Comparison of ENCODE assay signal across 11 mouse cellular contexts in genomic region chr10:70132714-70133113, GRCm38 (mm10). TPM values are rescaled to one million over a fixed set of nuclear protein-coding genes. Genes with fewer than 3 reads are reported as not detected.
DNase-seq lines count a peak whose midpoint lies in the region; ATAC-seq and TF ChIP-seq lines count a peak whose summit lies in the region.
"Had no signal": no experiment of that assay in that cellular context is flagged by ENCODE, and none has a peak within 500 bp of the region (broad histone marks: within the 10 kb centered on the region; RNA-seq: fewer than 3 reads in every experiment).

No protein-coding gene starts in this region.

- no peak overlapping the region for H3K4me3 ChIP-seq in heart, embryonic 14.5 days (ENCODE audit: control insufficient read depth in 1 of 2, insufficient read depth in 1 of 2, low read depth in 1 of 2, low read length in 2 of 2)
- no peak overlapping the region for H3K4me3 ChIP-seq in heart, adult 2 months
- peak overlapping the region; percentile 54; the same call in 1 of the 2 replicates for H3K4me3 ChIP-seq in G1E (ENCODE audit: low read depth, low read length)
- peak overlapping the region; percentile 3 for H3K4me3 ChIP-seq in erythroblast, embryonic 14.5 days (replicated peaks)
- H3K4me3 ChIP-seq: hindbrain, embryonic 10.5 days had no signal

- no peaks in the 10 kb centered on the region for H3K9me3 ChIP-seq in heart, embryonic 14.5 days (ENCODE audit: control insufficient read depth, low read length)
- no peaks in the 10 kb centered on the region for H3K9me3 ChIP-seq in G1E (replicated peaks)
- H3K9me3 ChIP-seq in erythroblast, embryonic 14.5 days (ENCODE audit: control insufficient read depth, low read length): no peaks in the 10 kb centered on the region
- H3K9me3 ChIP-seq: hindbrain, embryonic 10.5 days had no signal

- no peaks in the 10 kb centered on the region for H3K79me2 ChIP-seq in heart, adult 2 months (replicated peaks; ENCODE audit: control insufficient read depth, insufficient read depth, low read length)

- peak overlapping the region; percentile 85 to 95 for H3K27ac ChIP-seq in heart, embryonic 14.5 days (replicated peaks in 1 of 2; ENCODE audit: control insufficient read depth in 1 of 2, insufficient read depth in 1 of 2, low read depth in 2 of 2, low read length in 2 of 2)
- no peak overlapping the region for H3K27ac ChIP-seq in heart, adult 2 months
- H3K27ac ChIP-seq: hindbrain, embryonic 10.5 days; macrophage had no signal

- H3K27me3 ChIP-seq in heart, embryonic 14.5 days (ENCODE audit: control insufficient read depth, insufficient read depth, low read length): no peaks in the 10 kb centered on the region
- no peaks in the 10 kb centered on the region for H3K27me3 ChIP-seq in heart, adult 2 months (ENCODE audit: control insufficient read depth, insufficient read depth, low read length)
- H3K27me3 ChIP-seq in G1E (ENCODE audit: insufficient read depth, low read length): no peaks in the 10 kb centered on the region
- no peaks in the 10 kb centered on the region for H3K27me3 ChIP-seq in erythroblast, embryonic 14.5 days (ENCODE audit: control insufficient read depth)

- no peak for TF ChIP-seq EP300 in heart, adult 2 months (IDR thresholded peaks at IDR 0.05; ENCODE audit: insufficient read depth, low read depth, low read length)

- TF ChIP-seq CTCF in heart, adult 2 months (IDR thresholded peaks at IDR 0.05): no peak
- no peak for TF ChIP-seq CTCF in G1E (IDR thresholded peaks at IDR 0.05; ENCODE audit: low read depth, low read length)

- intact Hi-C loops in heart, adult 2 months (cut with DNase I): loop anchor here (5.0 kb wide), 1 partner anchor 35 kb away; the partner anchor contains the start of gene Ccdc6

- H3K9ac ChIP-seq in heart, embryonic 14.5 days (ENCODE audit: low read length): peak overlapping the region; percentile 22; the same call in 1 of the 2 replicates
- H3K9ac ChIP-seq in heart, adult 2 months (ENCODE audit: low read depth, low read length): no peak overlapping the region

- H3K4me1 ChIP-seq in heart, embryonic 14.5 days (ENCODE audit: control insufficient read depth in 2 of 2, insufficient read depth in 2 of 2, low read length in 2 of 2): peaks cover 35 to 60% of the 10 kb centered on the region in 2 experiments
- H3K4me1 ChIP-seq in heart, adult 2 months (ENCODE audit: control insufficient read depth, insufficient read depth, low read length): peaks cover 19% of the 10 kb centered on the region
- peaks cover 68% of the 10 kb centered on the region for H3K4me1 ChIP-seq in G1E (ENCODE audit: insufficient read depth, low read depth, low read length)
- H3K4me1 ChIP-seq in erythroblast, embryonic 14.5 days (ENCODE audit: control insufficient read depth): peaks cover 77% of the 10 kb centered on the region

- H3K36me3 ChIP-seq in heart, embryonic 14.5 days (ENCODE audit: control insufficient read depth, insufficient read depth, low read length): 0 out of 2 replicates have a peak, but pooled peaks cover 9% of the 10 kb centered on the region
- H3K36me3 ChIP-seq in heart, adult 2 months (ENCODE audit: control insufficient read depth, insufficient read depth, low read length): peaks cover 4% of the 10 kb centered on the region
- H3K36me3 ChIP-seq in G1E (replicated peaks): peaks cover 46% of the 10 kb centered on the region
- H3K36me3 ChIP-seq in erythroblast, embryonic 14.5 days (ENCODE audit: control insufficient read depth): peaks cover 26% of the 10 kb centered on the region

- 22% methylated on average over 6 of the region's 6 CpGs for WGBS in heart, embryonic 14.5 days
- 40% methylated on average over 6 of the region's 6 CpGs for WGBS in heart, adult 2 months

- ATAC-seq in heart, embryonic 14.5 days (ENCODE audit: insufficient number of reproducible peaks, insufficient read depth, low FRiP score, low read depth): no peak
- ATAC-seq in G1E (ENCODE audit: extremely low read depth, insufficient number of reproducible peaks, low FRiP score, poor library complexity, severe bottlenecking): no peak
- 0 out of 2 replicates have a peak, but pooled peaks have one; percentile 9 for ATAC-seq in megakaryocyte, adult 5-6 weeks (ENCODE audit: poor library complexity, severe bottlenecking)

- no peak for TF ChIP-seq POLR2A in heart, adult 2 months (IDR thresholded peaks at IDR 0.05; ENCODE audit: insufficient read depth, low read depth, low read length)

- no peak for DNase-seq in heart, adult 2 months
- DNase-seq in G1E (ENCODE audit: low spot score): no peak
- DNase-seq in adrenal gland, adult (ENCODE audit: inconsistent age in 2 of 2, low spot score in 1 of 2): no peak
- no peak for DNase-seq in right cerebral cortex, postnatal 14 days
- DNase-seq: adrenal gland, postnatal 10 days; thymus, adult 2 months had no signal

- peak overlapping the region; percentile 52 for H3K4me2 ChIP-seq in heart, embryonic 14.5 days (ENCODE audit: low read length)

RNA-seq across cellular contexts. Expression of gene Ccdc6, which starts 35.8 kb away (rescaled TPM):
- polyA plus RNA-seq in heart, embryonic 14.5 days (2014; fragmentation: Nextera tagmentation; extraction: Ambion mirVana): 22.9 and 24.8 TPM in 2 replicates
- total RNA-seq in heart, adult 2 months (2021): 10 to 100 TPM; 26.3 to 28.5 TPM
- 14.3 and 18.4 TPM in 2 replicates for polyA plus RNA-seq in heart, adult 2 months (2012; rRNA removed)
- 93.8 and 95.0 TPM in 2 replicates for total RNA-seq in G1E (2014; fragmentation: Nextera tagmentation)
- total RNA-seq in G1E (2017): 18.9 and 22.2 TPM in 2 replicates
- 21.1 and 23.4 TPM in 2 replicates for polyA plus RNA-seq in G1E (2012)
- 0.61 and 1.6 TPM in 2 replicates for polyA plus RNA-seq in erythroblast, embryonic 14.5 days (2012)
- total RNA-seq in megakaryocyte, adult 5-6 weeks (2015): 11.9 and 15.7 TPM in 2 replicates
- total RNA-seq in megakaryocyte, adult 5-6 weeks (2017): 10.3 and 13.2 TPM in 2 replicates

Comparison
In these comparisons a context has a peak if more than half of its experiments do, and no peak if none do; other contexts are left out.
1. H3K4me3 ChIP-seq: peak in G1E (single experiment) and erythroblast, embryonic 14.5 days (single experiment); none in heart, embryonic 14.5 days (0 of 2) and heart, adult 2 months (single experiment).